Mouse (Mus musculus) heart, adult 2 months (tissue): Measurements from ENCODE around the gene Snx15.

Experiments
- EP300 ChIP-seq: fragments of 200-500 bp; IDR thresholded peaks from 2 replicates; pipeline ENCODE4 v1.6.1; 2011; ENCODE audit warnings: low read depth, low read length, control low read depth; ENCODE audit not compliant: insufficient read depth
- POLR2A ChIP-seq: fragments of 200-500 bp; IDR thresholded peaks from 2 replicates; pipeline ENCODE4 v1.6.1; 2011; ENCODE audit warnings: mild to moderate bottlenecking, low read depth, low read length, control low read depth; ENCODE audit not compliant: insufficient read depth

GRCm38 (mm10) chr19:6126289-6126688 lies 1.8 kb downstream of the Snx15 start:
- no peak for TF ChIP-seq POLR2A
- no peak for TF ChIP-seq EP300
